ENCODE assay signal across 27 mouse cellular contexts in genomic region chr2:58447001-58447400, GRCm38 (mm10). TPM values are rescaled to one million over a fixed set of nuclear protein-coding genes. Genes with fewer than 3 reads are reported as not detected.
DNase-seq lines count a peak whose midpoint lies in the region; ATAC-seq and TF ChIP-seq lines count a peak whose summit lies in the region.
"Had no signal": no experiment of that assay in that cellular context is flagged by ENCODE, and none has a peak within 500 bp of the region (broad histone marks: within the 10 kb centered on the region; RNA-seq: fewer than 3 reads in every experiment).

No protein-coding gene starts in this region.

- no peak overlapping the region for H3K27ac ChIP-seq in intestine, embryonic 14.5 days (ENCODE audit: low read depth)
- no peak overlapping the region for H3K27ac ChIP-seq in intestine, embryonic 15.5 days
- no peak overlapping the region for H3K27ac ChIP-seq in midbrain, embryonic 11.5 days (ENCODE audit: low read depth, low read length)
- H3K27ac ChIP-seq in midbrain, embryonic 10.5 days (replicated peaks) = no peak overlapping the region
- no peak overlapping the region for H3K27ac ChIP-seq in stomach, postnatal 0 days (replicated peaks)

- no peaks in the 10 kb centered on the region for H3K9me3 ChIP-seq in intestine, embryonic 14.5 days (ENCODE audit: control insufficient read depth, low read length)
- no peaks in the 10 kb centered on the region for H3K9me3 ChIP-seq in intestine, embryonic 15.5 days
- H3K9me3 ChIP-seq in midbrain, embryonic 11.5 days (ENCODE audit: control insufficient read depth, low read length) = no peaks in the 10 kb centered on the region
- H3K9me3 ChIP-seq in midbrain, embryonic 10.5 days (replicated peaks) = no peaks in the 10 kb centered on the region
- H3K9me3 ChIP-seq in stomach, postnatal 0 days (ENCODE audit: control insufficient read depth, low read length) = no peaks in the 10 kb centered on the region

- H3K36me3 ChIP-seq in intestine, embryonic 14.5 days (ENCODE audit: control insufficient read depth, insufficient read depth, low read length) = peaks cover 24% of the 10 kb centered on the region
- peaks cover 17% of the 10 kb centered on the region; the same call in 1 of the 2 replicates for H3K36me3 ChIP-seq in intestine, embryonic 15.5 days
- peaks cover 2% of the 10 kb centered on the region; the same call in 1 of the 2 replicates for H3K36me3 ChIP-seq in midbrain, embryonic 11.5 days (ENCODE audit: control insufficient read depth, insufficient read depth, low read length)
- H3K36me3 ChIP-seq in midbrain, embryonic 10.5 days = peaks cover 38% of the 10 kb centered on the region
- H3K36me3 ChIP-seq in stomach, postnatal 0 days (ENCODE audit: control insufficient read depth, insufficient read depth, low read length) = peaks cover 5% of the 10 kb centered on the region
- H3K36me3 ChIP-seq: G1E had no signal

- H3K4me3 ChIP-seq in intestine, embryonic 14.5 days (ENCODE audit: low read depth, low read length) = no peak overlapping the region
- H3K4me3 ChIP-seq in intestine, embryonic 15.5 days (replicated peaks) = no peak overlapping the region
- no peak overlapping the region for H3K4me3 ChIP-seq in midbrain, embryonic 11.5 days (ENCODE audit: low read depth, low read length)
- no peak overlapping the region for H3K4me3 ChIP-seq in midbrain, embryonic 10.5 days
- no peak overlapping the region for H3K4me3 ChIP-seq in stomach, postnatal 0 days (ENCODE audit: low read depth, low read length)

- H3K9ac ChIP-seq in intestine, embryonic 14.5 days (ENCODE audit: low read length) = no peak overlapping the region
- no peak overlapping the region for H3K9ac ChIP-seq in intestine, embryonic 15.5 days
- H3K9ac ChIP-seq in midbrain, embryonic 11.5 days (ENCODE audit: low read length) = no peak overlapping the region
- no peak overlapping the region for H3K9ac ChIP-seq in stomach, postnatal 0 days (ENCODE audit: low read length)

- ATAC-seq in intestine, embryonic 14.5 days (replicated peaks; ENCODE audit: low FRiP score, low TSS enrichment, low read depth) = no peak
- ATAC-seq in intestine, embryonic 15.5 days = no peak
- no peak for ATAC-seq in midbrain, embryonic 11.5 days (ENCODE audit: low FRiP score)
- no peak for ATAC-seq in stomach, postnatal 0 days (ENCODE audit: low FRiP score, low TSS enrichment)
- ATAC-seq: activated CD4-positive, CD25-positive, alpha-beta regulatory T cell, adult 4 months; CD4-positive, CD25-positive, alpha-beta regulatory T cell, adult 4 months; Patski had no signal

- no peaks in the 10 kb centered on the region for H3K27me3 ChIP-seq in intestine, embryonic 14.5 days (replicated peaks; ENCODE audit: control insufficient read depth, insufficient read depth, low read length)
- no peaks in the 10 kb centered on the region for H3K27me3 ChIP-seq in intestine, embryonic 15.5 days (replicated peaks)
- H3K27me3 ChIP-seq in midbrain, embryonic 11.5 days (ENCODE audit: control insufficient read depth, insufficient read depth, low read length) = no peaks in the 10 kb centered on the region
- no peaks in the 10 kb centered on the region for H3K27me3 ChIP-seq in midbrain, embryonic 10.5 days (ENCODE audit: low read depth, poor library complexity, severe bottlenecking)
- no peaks in the 10 kb centered on the region for H3K27me3 ChIP-seq in stomach, postnatal 0 days (ENCODE audit: control insufficient read depth, insufficient read depth, low read length)
- H3K27me3 ChIP-seq: CH12.LX, Patski had no signal

- DNase-seq in heart, adult 11 months = peak; percentile 75
- no peak for DNase-seq in heart, adult 18-20 months
- peak; percentile 33 for DNase-seq in intestine, embryonic 14.5 days (ENCODE audit: low spot score)
- DNase-seq in midbrain, embryonic 11.5 days (ENCODE audit: low spot score, missing footprints) = peak; percentile 75
- no peak for DNase-seq in midbrain, embryonic 10.5 days (ENCODE audit: low spot score)
- DNase-seq in stomach, postnatal 0 days (ENCODE audit: low spot score) = peak; percentile 3
- no peak for DNase-seq in layer of hippocampus, adult 18-20 months (ENCODE audit: low spot score in 2 of 2)
- DNase-seq: adrenal gland, adult 2 months; adrenal gland, adult 8-10 months; adrenal gland, postnatal 10 days; adrenal gland, postnatal 14 days; adrenal gland, postnatal 25 days; adrenal gland, postnatal 36 days; B cell, adult 2 months; cerebellum, adult 11 months; cerebellum, adult 11-12 months had no signal

- 92% methylated on average over 15 of the region's 15 CpGs for WGBS in intestine, embryonic 14.5 days
- WGBS in intestine, embryonic 15.5 days = 89% methylated on average over 15 of the region's 15 CpGs
- 91% methylated on average over 15 of the region's 15 CpGs for WGBS in midbrain, embryonic 11.5 days
- WGBS in midbrain, embryonic 10.5 days = 95% methylated on average over 15 of the region's 15 CpGs
- 91% methylated on average over 15 of the region's 15 CpGs for WGBS in stomach, postnatal 0 days

- no peak for TF ChIP-seq EP300 in stomach, postnatal 0 days (optimal IDR thresholded peaks at IDR 0.05)

- no peak for TF ChIP-seq CTCF in stomach, postnatal 0 days (IDR thresholded peaks at IDR 0.05; ENCODE audit: low read depth)

- no peak overlapping the region for H3K4me2 ChIP-seq in intestine, embryonic 14.5 days (ENCODE audit: low read length)
- H3K4me2 ChIP-seq in intestine, embryonic 15.5 days (replicated peaks) = no peak overlapping the region
- no peak overlapping the region for H3K4me2 ChIP-seq in midbrain, embryonic 11.5 days
- H3K4me2 ChIP-seq in stomach, postnatal 0 days (replicated peaks; ENCODE audit: low read depth) = no peak overlapping the region

- H3K4me1 ChIP-seq in intestine, embryonic 14.5 days (replicated peaks; ENCODE audit: control insufficient read depth, insufficient read depth, low read length) = no peaks in the 10 kb centered on the region
- H3K4me1 ChIP-seq in intestine, embryonic 15.5 days (replicated peaks) = no peaks in the 10 kb centered on the region
- no peaks in the 10 kb centered on the region for H3K4me1 ChIP-seq in midbrain, embryonic 11.5 days (ENCODE audit: control insufficient read depth, insufficient read depth, low read length)
- H3K4me1 ChIP-seq in midbrain, embryonic 10.5 days = no peaks in the 10 kb centered on the region
- H3K4me1 ChIP-seq in stomach, postnatal 0 days (replicated peaks; ENCODE audit: control insufficient read depth, insufficient read depth) = no peaks in the 10 kb centered on the region

RNA-seq across cellular contexts. Expression of gene Gm17409, which starts 22.9 kb away (rescaled TPM):
- total RNA-seq in heart, adult 18-20 months (2021) = not detected
- 0.19 TPM in 1 of 2 replicates, not detected in the other for polyA plus RNA-seq in intestine, embryonic 14.5 days (2014; fragmentation: Nextera tagmentation; extraction: Ambion mirVana)
- not detected in 2 replicates for polyA plus RNA-seq in intestine, embryonic 15.5 days (2015; fragmentation: Nextera tagmentation; extraction: Ambion mirVana)
- not detected in 2 replicates for polyA plus RNA-seq in midbrain, embryonic 11.5 days (2014; fragmentation: Nextera tagmentation; extraction: Ambion mirVana)
- not detected in 2 replicates for polyA plus RNA-seq in midbrain, embryonic 10.5 days (2016; fragmentation: Nextera tagmentation; extraction: Ambion mirVana)
- not detected in 2 replicates for polyA plus RNA-seq in stomach, postnatal 0 days (2015; fragmentation: Nextera tagmentation; extraction: Ambion mirVana)
- total RNA-seq in layer of hippocampus, adult 18-20 months (2021) = not detected
- total RNA-seq: adrenal gland, adult 18-20 months; adrenal gland, adult 2 months; adrenal gland, adult 8-10 months; adrenal gland, postnatal 10 days; adrenal gland, postnatal 14 days; adrenal gland, postnatal 25 days; adrenal gland, postnatal 36 days; adrenal gland, postnatal 4 days; CH12.LX; ES-E14; G1E; MEL had no signal
- polyA plus RNA-seq: activated CD4-positive, CD25-positive, alpha-beta regulatory T cell, adult 4 months; adrenal gland, adult 2 months; brain, embryonic 14.5 days; CD4-positive, CD25-positive, alpha-beta regulatory T cell, adult 4 months; G1E; Patski had no signal

Comparison
In these comparisons a context has a peak if more than half of its experiments do, and no peak if none do; other contexts are left out.
1. DNase-seq: peak in heart, adult 11 months (single experiment), intestine, embryonic 14.5 days (single experiment), midbrain, embryonic 11.5 days (single experiment) and stomach, postnatal 0 days (single experiment); none in heart, adult 18-20 months (0 of 2), midbrain, embryonic 10.5 days (single experiment) and layer of hippocampus, adult 18-20 months (0 of 2).